Mouse (Mus musculus): ENCODE measurements around the gene Rpl37a.

DNA sequence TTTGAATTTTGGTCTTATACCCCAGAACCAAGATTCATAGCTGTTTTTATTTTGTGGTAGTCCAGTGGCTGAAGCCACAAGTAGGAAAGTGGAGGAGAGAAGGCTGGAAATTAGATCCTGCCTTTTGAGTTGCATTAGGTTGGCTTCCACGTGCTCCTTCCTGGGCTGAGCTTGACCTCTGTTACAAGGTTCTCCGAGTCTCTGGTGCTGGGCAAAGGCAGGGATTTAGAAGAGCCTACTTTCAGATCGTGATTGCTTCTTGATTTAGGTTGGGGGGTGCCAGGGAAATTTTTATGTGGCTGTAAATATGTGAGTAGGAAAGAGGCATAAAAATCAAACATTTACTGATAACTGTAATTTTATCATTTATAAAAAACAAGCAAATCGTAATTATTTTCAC lies 3.5 kb downstream of the Rpl37a start:
- TF ChIP-seq TAL1 (IDR thresholded peaks at IDR 0.05; ENCODE audit: low read length) (no peak), GATA1 (IDR thresholded peaks at IDR 0.05; ENCODE audit: low read length) (no peak)

Data from erythroblast, embryonic 14.5 days (primary cell).